Mouse (Mus musculus) liver, embryonic 14.5 days (tissue): ENCODE results near the gene Alg5. TPM values are rescaled to one million over a fixed set of nuclear protein-coding genes. Genes with fewer than 3 reads are reported as not detected.

Source experiments
- ATAC-seq: fragments of 200-750 bp; cut with Nextera tagmentation; 2 replicates; pipeline ENCODE4 v1.8.0; 2017; ENCODE audit warnings: moderate number of reproducible peaks, mild to moderate bottlenecking, moderate library complexity; ENCODE audit not compliant: insufficient read depth
- DNase-seq, 3 experiments: peaks; one replicate each; pipeline ENCODE4 v3.0.0-alpha.2; 2012 to 2013; ENCODE audit warnings: low read depth in 3 of 3, low spot score in 3 of 3
- H3K27ac ChIP-seq: fragments of 300-500 bp; sonication (generic); 2 replicates; pipeline ENCODE4 v1.5.1; 2014; ENCODE audit warnings: moderate library complexity, mild to moderate bottlenecking, control low read depth, inconsistent platforms
- H3K27me3 ChIP-seq: fragments of 300-500 bp; sonication (generic); 2 replicates; pipeline ENCODE4 v1.6.1; 2014; ENCODE audit warnings: mild to moderate bottlenecking, low read length, moderate library complexity; ENCODE audit not compliant: control insufficient read depth, insufficient read depth
- H3K36me3 ChIP-seq: fragments of 300-500 bp; sonication (generic); replicated peaks from 2 replicates; pipeline ENCODE4 v1.6.1; 2014; ENCODE audit warnings: low read depth; ENCODE audit not compliant: control insufficient read depth, insufficient read depth
- H3K4me1 ChIP-seq, 2 experiments: fragments of 200-500 bp in 1 of 2; fragments of 300-500 bp in 1 of 2; sonication (generic) in 1 of 2; replicated peaks; 2 replicates each; pipeline ENCODE4 v1.6.1; 2012 to 2014; ENCODE audit warnings: antibody characterized with exemption in 1 of 2, inconsistent platforms in 1 of 2, low read length in 1 of 2; ENCODE audit not compliant: control insufficient read depth in 2 of 2, insufficient read depth in 2 of 2
- H3K4me2 ChIP-seq: fragments of 300-500 bp; sonication (generic); 2 replicates; pipeline ENCODE4 v1.6.1; 2014; ENCODE audit warnings: low read depth, mild to moderate bottlenecking, control low read depth, moderate library complexity
- H3K4me3 ChIP-seq, 2 experiments: fragments of 200-500 bp in 1 of 2; fragments of 300-500 bp in 1 of 2; sonication (generic) in 1 of 2; 2 replicates each; pipeline ENCODE4 v1.5.1; 2012 to 2014; ENCODE audit warnings: low read depth in 2 of 2, low read length in 2 of 2, mild to moderate bottlenecking in 2 of 2, control low read depth in 1 of 2, inconsistent platforms in 1 of 2, moderate library complexity in 1 of 2; ENCODE audit not compliant: insufficient read depth in 1 of 2
- H3K9ac ChIP-seq: fragments of 300-500 bp; sonication (generic); replicated peaks from 2 replicates; pipeline ENCODE4 v1.6.1; 2014; ENCODE audit warnings: mild to moderate bottlenecking, control low read depth, moderate library complexity
- H3K9me3 ChIP-seq: fragments of 300-500 bp; sonication (generic); 2 replicates; pipeline ENCODE4 v1.6.1; 2016; ENCODE audit warnings: low read length, mixed read lengths; ENCODE audit not compliant: control insufficient read depth
- CTCF ChIP-seq: IDR thresholded peaks from 2 replicates; pipeline ENCODE4 v1.5.1; 2016; ENCODE audit warnings: antibody characterized with exemption, low read depth, control low read depth
- EP300 ChIP-seq: IDR thresholded peaks from 2 replicates; pipeline ENCODE4 v1.6.1; 2016; ENCODE audit warnings: antibody characterized with exemption, low read depth
- WGBS: fragments of 180-500 bp; shearing (Covaris S2); extraction: QIAGEN DNeasy Blood & Tissue Kit; methylation state at CpG from one replicate; pipeline ENCODE4 v1.1.7; 2014; ENCODE audit not compliant: insufficient replicate concordance; 5-methylcytosine and 5-hydroxymethylcytosine counted together
- polyA plus RNA-seq, 2 experiments: library from polyadenylated mRNA; depleted of rRNA in 1 of 2; stranded (reverse) in 1 of 2; unstranded in 1 of 2; fragments of >200 nt; fragmentation: Nextera tagmentation in 1 of 2; extraction: Ambion mirVana in 1 of 2; gene quantifications; 2 replicates each; pipeline versions ENCODE4 v1.2.1 to v1.2.3; 2012 to 2014

The Alg5 gene
- polyA plus RNA-seq, 2 experiments = 12.2 to 29.3 TPM

- ATAC-seq (no peak), DNase-seq (no peak)
- 89% methylated on average over 6 of the region's 6 CpGs for WGBS
- Histone ChIP-seq H3K4me2 (no peak overlapping the region), H3K36me3 (peaks cover 32% of the 10 kb centered on the region), H3K4me3 (no peak overlapping the region), H3K4me1 (no peaks in the 10 kb centered on the region), H3K27ac (no peak overlapping the region), H3K9ac (no peak overlapping the region), H3K9me3 (no peaks in the 10 kb centered on the region), H3K27me3 (no peaks in the 10 kb centered on the region)
- TF ChIP-seq CTCF (no peak), EP300 (no peak)
These were observed 19.9 kb upstream of the Alg5 start for GRCm38 (mm10) chr3:54715461-54715860.

GRCm38 (mm10) chr3:54717348-54717747, 18.0 kb upstream of the Alg5 start:
- TF ChIP-seq CTCF = no peak
- no peak for TF ChIP-seq EP300
- H3K9me3 ChIP-seq = no peaks in the 10 kb centered on the region
- no peak overlapping the region for H3K4me2 ChIP-seq
- no peak overlapping the region for H3K27ac ChIP-seq
- no peak for DNase-seq
- H3K4me3 ChIP-seq = no peak overlapping the region
- H3K27me3 ChIP-seq = no peaks in the 10 kb centered on the region
- H3K36me3 ChIP-seq = peaks cover 25% of the 10 kb centered on the region
- no peaks in the 10 kb centered on the region for H3K4me1 ChIP-seq
- H3K9ac ChIP-seq = no peak overlapping the region
- ATAC-seq = no peak
- WGBS = 80% methylated on average over 6 of the region's 6 CpGs

GRCm38 (mm10) chr3:54718947-54719346, 16.4 kb upstream of the Alg5 start:
- no peak for TF ChIP-seq CTCF
- no peak for TF ChIP-seq EP300
- 51% methylated on average over 3 of the region's 3 CpGs for WGBS
- no peak for ATAC-seq
- Histone ChIP-seq H3K27ac (no peak overlapping the region), H3K4me3 (no peak overlapping the region), H3K4me1 (peaks cover 0 to 4% of the 10 kb centered on the region in 2 experiments; a peak in 1 of 4 replicates), H3K4me2 (no peak overlapping the region), H3K9ac (no peak overlapping the region), H3K36me3 (peaks cover 23% of the 10 kb centered on the region), H3K27me3 (no peaks in the 10 kb centered on the region), H3K9me3 (no peaks in the 10 kb centered on the region)
- DNase-seq = no peak

- WGBS = 50% methylated on average over 10 of the region's 10 CpGs
- TF ChIP-seq EP300 = no peak
- TF ChIP-seq CTCF = no peak
- H3K4me2 ChIP-seq = no peak overlapping the region
- ATAC-seq = no peak; the same call in 1 of the 2 replicates
- no peak overlapping the region for H3K27ac ChIP-seq
- H3K4me3 ChIP-seq = no peak overlapping the region
- H3K9ac ChIP-seq = no peak overlapping the region
- H3K9me3 ChIP-seq = no peaks in the 10 kb centered on the region
- H3K4me1 ChIP-seq = peaks cover 0 to 4% of the 10 kb centered on the region in 2 experiments; a peak in 1 of 4 replicates
- H3K27me3 ChIP-seq = no peaks in the 10 kb centered on the region
- DNase-seq = no peak
- peaks cover 20% of the 10 kb centered on the region for H3K36me3 ChIP-seq
These were observed 11.4 kb upstream of the Alg5 start for GRCm38 (mm10) chr3:54723741-54724500.

GRCm38 (mm10) chr3:54725344-54725743, 10.0 kb upstream of the Alg5 start:
- ATAC-seq = no peak
- Histone ChIP-seq H3K9ac (no peak overlapping the region), H3K27me3 (no peaks in the 10 kb centered on the region), H3K27ac (no peak overlapping the region), H3K4me3 (no peak overlapping the region), H3K9me3 (no peaks in the 10 kb centered on the region), H3K4me2 (no peak overlapping the region), H3K36me3 (peaks cover 33% of the 10 kb centered on the region), H3K4me1 (peaks cover 0 to 4% of the 10 kb centered on the region in 2 experiments; a peak in 1 of 4 replicates)
- TF ChIP-seq CTCF = no peak
- no peak for TF ChIP-seq EP300
- 55% methylated on average over 2 of the region's 2 CpGs for WGBS
- no peak for DNase-seq
